Mouse (Mus musculus): ENCODE measurements around the gene Imp3. TPM values are rescaled to one million over a fixed set of nuclear protein-coding genes. Genes with fewer than 3 reads are reported as not detected.

Gene Imp3
- 66.8 and 66.9 TPM in 2 replicates for polyA plus RNA-seq (2015; fragmentation: Nextera tagmentation; extraction: Ambion mirVana)

- Histone ChIP-seq H3K4me1 (ENCODE audit: control insufficient read depth, insufficient read depth, low read depth, low read length) (peaks cover 15% of the 10 kb centered on the region), H3K4me2 (ENCODE audit: low read length) (peak within 1 kb of the TSS; percentile 74), H3K4me3 (ENCODE audit: low read length) (peak within 1 kb of the TSS; percentile 71), H3K27me3 (replicated peaks; ENCODE audit: control insufficient read depth, insufficient read depth, low read length) (no peaks in the 10 kb centered on the region), H3K36me3 (ENCODE audit: control insufficient read depth, insufficient read depth, low read length) (no peaks in the 10 kb centered on the region), H3K9ac (ENCODE audit: low read depth, low read length) (peak within 1 kb of the TSS; percentile 81), H3K9me3 (ENCODE audit: control insufficient read depth, low read length) (no peaks in the 10 kb centered on the region), H3K27ac (ENCODE audit: low read depth, low read length) (peak within 1 kb of the TSS; percentile 91)
- under 1% methylated on average over 68 of the region's 73 CpGs for WGBS
- peak; percentile 97 for ATAC-seq
Observed at GRCm38 (mm10) chr9:56937223-56938160, at the start of gene Imp3. Gene Imp3 (plus strand): TSS chr9:56937475.

GRCm38 (mm10) chr9:56887581-56887980, 49.7 kb upstream of the Imp3 start:
- 94% methylated on average over 16 of the region's 16 CpGs for WGBS

GRCm38 (mm10) chr9:56889817-56890216, 47.5 kb upstream of the Imp3 start:
- Histone ChIP-seq H3K27me3 (replicated peaks; ENCODE audit: control insufficient read depth, insufficient read depth, low read length) (no peaks in the 10 kb centered on the region; the same call in 1 of the 2 replicates), H3K4me1 (ENCODE audit: control insufficient read depth, insufficient read depth, low read depth, low read length) (peaks cover 7% of the 10 kb centered on the region; the same call in 1 of the 2 replicates), H3K27ac (ENCODE audit: low read depth, low read length) (no peak overlapping the region), H3K9me3 (ENCODE audit: control insufficient read depth, low read length) (no peaks in the 10 kb centered on the region), H3K4me2 (ENCODE audit: low read length) (peak overlapping the region; percentile 57), H3K4me3 (ENCODE audit: low read length) (peak overlapping the region; percentile 27), H3K9ac (ENCODE audit: low read depth, low read length) (peak overlapping the region; percentile 28), H3K36me3 (ENCODE audit: control insufficient read depth, insufficient read depth, low read length) (no peaks in the 10 kb centered on the region)
- 6% methylated on average over 14 of the region's 14 CpGs for WGBS
- peak; percentile 83 for ATAC-seq

More at GRCm38 (mm10) chr9:56887581-56887980, 49.7 kb upstream of the Imp3 start:
- H3K9me3 ChIP-seq (ENCODE audit: control insufficient read depth, low read length) = no peaks in the 10 kb centered on the region
- H3K27me3 ChIP-seq (replicated peaks; ENCODE audit: control insufficient read depth, insufficient read depth, low read length) = no peaks in the 10 kb centered on the region; the same call in 1 of the 2 replicates
- no peak for ATAC-seq
- no peaks in the 10 kb centered on the region for H3K36me3 ChIP-seq (ENCODE audit: control insufficient read depth, insufficient read depth, low read length)
- no peak overlapping the region for H3K4me3 ChIP-seq (ENCODE audit: low read length)
- H3K4me2 ChIP-seq (ENCODE audit: low read length) = no peak overlapping the region
- H3K27ac ChIP-seq (ENCODE audit: low read depth, low read length) = no peak overlapping the region
- H3K4me1 ChIP-seq (ENCODE audit: control insufficient read depth, insufficient read depth, low read depth, low read length) = no peaks in the 10 kb centered on the region; the same call in none of the 2 replicates
- no peak overlapping the region for H3K9ac ChIP-seq (ENCODE audit: low read depth, low read length)

GRCm38 (mm10) chr9:56890522-56891250, 46.6 kb upstream of the Imp3 start:
- H3K9ac ChIP-seq (ENCODE audit: low read depth, low read length) = no peak overlapping the region
- H3K36me3 ChIP-seq (ENCODE audit: control insufficient read depth, insufficient read depth, low read length) = no peaks in the 10 kb centered on the region
- peaks cover 7% of the 10 kb centered on the region; the same call in 1 of the 2 replicates for H3K4me1 ChIP-seq (ENCODE audit: control insufficient read depth, insufficient read depth, low read depth, low read length)
- H3K4me2 ChIP-seq (ENCODE audit: low read length) = no peak overlapping the region
- WGBS = 67% methylated on average over 11 of the region's 11 CpGs
- no peaks in the 10 kb centered on the region for H3K9me3 ChIP-seq (ENCODE audit: control insufficient read depth, low read length)
- ATAC-seq = no peak
- H3K4me3 ChIP-seq (ENCODE audit: low read length) = no peak overlapping the region
- no peaks in the 10 kb centered on the region; the same call in 1 of the 2 replicates for H3K27me3 ChIP-seq (replicated peaks; ENCODE audit: control insufficient read depth, insufficient read depth, low read length)
- no peak overlapping the region for H3K27ac ChIP-seq (ENCODE audit: low read depth, low read length)

GRCm38 (mm10) chr9:56891517-56892011, 45.7 kb upstream of the Imp3 start:
- Histone ChIP-seq H3K4me2 (ENCODE audit: low read length) (peak overlapping the region; percentile 44), H3K36me3 (ENCODE audit: control insufficient read depth, insufficient read depth, low read length) (no peaks in the 10 kb centered on the region), H3K9me3 (ENCODE audit: control insufficient read depth, low read length) (no peaks in the 10 kb centered on the region), H3K27ac (ENCODE audit: low read depth, low read length) (no peak overlapping the region), H3K9ac (ENCODE audit: low read depth, low read length) (peak overlapping the region; percentile 43; the same call in 1 of the 2 replicates), H3K27me3 (replicated peaks; ENCODE audit: control insufficient read depth, insufficient read depth, low read length) (no peaks in the 10 kb centered on the region; the same call in 1 of the 2 replicates), H3K4me1 (ENCODE audit: control insufficient read depth, insufficient read depth, low read depth, low read length) (peaks cover 7% of the 10 kb centered on the region; the same call in 1 of the 2 replicates), H3K4me3 (ENCODE audit: low read length) (0 out of 2 replicates have a peak overlapping the region, but pooled peaks have one; percentile 12)
- 29% methylated on average over 12 of the region's 12 CpGs for WGBS
- ATAC-seq = peak; percentile 79

GRCm38 (mm10) chr9:56892111-56892510, 45.2 kb upstream of the Imp3 start:
- ATAC-seq = no peak
- H3K27ac ChIP-seq (ENCODE audit: low read depth, low read length) = no peak overlapping the region
- no peaks in the 10 kb centered on the region for H3K36me3 ChIP-seq (ENCODE audit: control insufficient read depth, insufficient read depth, low read length)
- WGBS = 84% methylated on average over 10 of the region's 10 CpGs
- no peak overlapping the region for H3K9ac ChIP-seq (ENCODE audit: low read depth, low read length)
- H3K4me1 ChIP-seq (ENCODE audit: control insufficient read depth, insufficient read depth, low read depth, low read length) = peaks cover 7% of the 10 kb centered on the region; the same call in 1 of the 2 replicates
- no peak overlapping the region for H3K4me2 ChIP-seq (ENCODE audit: low read length)
- H3K27me3 ChIP-seq (replicated peaks; ENCODE audit: control insufficient read depth, insufficient read depth, low read length) = no peaks in the 10 kb centered on the region; the same call in 1 of the 2 replicates
- no peak overlapping the region for H3K4me3 ChIP-seq (ENCODE audit: low read length)
- no peaks in the 10 kb centered on the region for H3K9me3 ChIP-seq (ENCODE audit: control insufficient read depth, low read length)

GRCm38 (mm10) chr9:56893313-56893712, 44.0 kb upstream of the Imp3 start:
- 43% methylated on average over 8 of the region's 8 CpGs for WGBS
- H3K27me3 ChIP-seq (replicated peaks; ENCODE audit: control insufficient read depth, insufficient read depth, low read length) = no peaks in the 10 kb centered on the region; the same call in 1 of the 2 replicates
- H3K4me2 ChIP-seq (ENCODE audit: low read length) = no peak overlapping the region
- no peak overlapping the region for H3K4me3 ChIP-seq (ENCODE audit: low read length)
- ATAC-seq = no peak
- no peaks in the 10 kb centered on the region for H3K36me3 ChIP-seq (ENCODE audit: control insufficient read depth, insufficient read depth, low read length)
- no peaks in the 10 kb centered on the region for H3K9me3 ChIP-seq (ENCODE audit: control insufficient read depth, low read length)
- H3K9ac ChIP-seq (ENCODE audit: low read depth, low read length) = no peak overlapping the region
- H3K4me1 ChIP-seq (ENCODE audit: control insufficient read depth, insufficient read depth, low read depth, low read length) = peaks cover 7% of the 10 kb centered on the region; the same call in 1 of the 2 replicates
- H3K27ac ChIP-seq (ENCODE audit: low read depth, low read length) = no peak overlapping the region

- WGBS = 11% methylated on average over 3 of the region's 3 CpGs
- no peak overlapping the region for H3K27ac ChIP-seq (ENCODE audit: low read depth, low read length)
- peaks cover 7% of the 10 kb centered on the region; the same call in 1 of the 2 replicates for H3K4me1 ChIP-seq (ENCODE audit: control insufficient read depth, insufficient read depth, low read depth, low read length)
- H3K9me3 ChIP-seq (ENCODE audit: control insufficient read depth, low read length) = no peaks in the 10 kb centered on the region
- H3K27me3 ChIP-seq (replicated peaks; ENCODE audit: control insufficient read depth, insufficient read depth, low read length) = no peaks in the 10 kb centered on the region; the same call in 1 of the 2 replicates
- no peak overlapping the region for H3K4me3 ChIP-seq (ENCODE audit: low read length)
- H3K4me2 ChIP-seq (ENCODE audit: low read length) = no peak overlapping the region
- H3K9ac ChIP-seq (ENCODE audit: low read depth, low read length) = no peak overlapping the region
- H3K36me3 ChIP-seq (ENCODE audit: control insufficient read depth, insufficient read depth, low read length) = no peaks in the 10 kb centered on the region
- no peak for ATAC-seq
Observed at GRCm38 (mm10) chr9:56894006-56894405, 43.3 kb upstream of the Imp3 start.
